In the genomic region with DNA sequence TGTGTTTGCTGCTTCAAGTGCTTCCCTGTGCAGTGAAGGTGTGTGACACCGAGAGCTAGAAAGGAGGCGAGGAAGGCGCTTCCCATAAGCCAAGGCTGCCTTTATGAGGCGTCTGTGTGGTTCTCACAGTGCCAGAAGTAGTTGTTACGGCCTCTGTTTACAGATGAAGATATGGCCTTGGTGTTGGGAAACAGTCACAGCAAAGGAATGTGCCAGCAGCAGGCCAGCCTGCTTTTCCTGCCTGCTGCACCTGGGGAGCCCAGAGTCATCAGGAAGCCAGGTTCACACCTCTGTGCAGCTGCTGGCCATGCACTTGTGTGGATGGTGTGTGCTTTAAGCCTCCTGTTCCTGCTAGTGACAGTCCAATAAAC, we compare ENCODE assay signal across 10 mouse cellular contexts. TPM values are rescaled to one million over a fixed set of nuclear protein-coding genes. Genes with fewer than 3 reads are reported as not detected.
DNase-seq lines count a peak whose midpoint lies in the region; ATAC-seq lines count a peak whose summit lies in the region.
"Had no signal": no experiment of that assay in that cellular context is flagged by ENCODE, and none has a peak within 500 bp of the region (broad histone marks: within the 10 kb centered on the region; RNA-seq: fewer than 3 reads in every experiment).

No protein-coding gene starts in this region.

- ATAC-seq in heart, embryonic 13.5 days (ENCODE audit: extremely low read depth, insufficient number of reproducible peaks, low FRiP score, low TSS enrichment) = 0 out of 2 replicates have a peak, but pooled peaks have one; percentile 21
- ATAC-seq in embryonic facial prominence, embryonic 13.5 days (ENCODE audit: insufficient number of reproducible peaks, insufficient read depth, low FRiP score, low TSS enrichment, low read depth) = no peak
- ATAC-seq in midbrain, embryonic 16.5 days = no peak

- peak overlapping the region; percentile 83 for H3K27ac ChIP-seq in heart, embryonic 13.5 days (replicated peaks)
- H3K27ac ChIP-seq in embryonic facial prominence, embryonic 13.5 days = peak overlapping the region; percentile 19
- no peak overlapping the region for H3K27ac ChIP-seq in midbrain, embryonic 16.5 days (ENCODE audit: low read length)

- peak overlapping the region; percentile 30 for H3K4me2 ChIP-seq in heart, embryonic 13.5 days
- H3K4me2 ChIP-seq in embryonic facial prominence, embryonic 13.5 days = no peak overlapping the region
- H3K4me2 ChIP-seq in midbrain, embryonic 16.5 days (ENCODE audit: low read length) = no peak overlapping the region

- H3K27me3 ChIP-seq in heart, embryonic 13.5 days (replicated peaks) = no peaks in the 10 kb centered on the region
- H3K27me3 ChIP-seq in embryonic facial prominence, embryonic 13.5 days = 0 out of 2 replicates have a peak, but pooled peaks cover 4% of the 10 kb centered on the region
- no peaks in the 10 kb centered on the region for H3K27me3 ChIP-seq in midbrain, embryonic 16.5 days (ENCODE audit: control insufficient read depth, insufficient read depth, low read depth, low read length)

- H3K36me3 ChIP-seq in heart, embryonic 13.5 days = no peaks in the 10 kb centered on the region
- H3K36me3 ChIP-seq in embryonic facial prominence, embryonic 13.5 days = no peaks in the 10 kb centered on the region
- no peaks in the 10 kb centered on the region for H3K36me3 ChIP-seq in midbrain, embryonic 16.5 days (ENCODE audit: control insufficient read depth, insufficient read depth, low read length)

- H3K9me3 ChIP-seq in heart, embryonic 13.5 days = no peaks in the 10 kb centered on the region
- no peaks in the 10 kb centered on the region for H3K9me3 ChIP-seq in embryonic facial prominence, embryonic 13.5 days
- no peaks in the 10 kb centered on the region for H3K9me3 ChIP-seq in midbrain, embryonic 16.5 days (replicated peaks; ENCODE audit: control insufficient read depth, low read length, poor library complexity, severe bottlenecking)

- 16% methylated on average over 5 of the region's 5 CpGs for WGBS in heart, embryonic 13.5 days
- WGBS in embryonic facial prominence, embryonic 13.5 days = 44% methylated on average over 5 of the region's 5 CpGs
- 58% methylated on average over 5 of the region's 5 CpGs for WGBS in midbrain, embryonic 16.5 days

- intact Hi-C loops in left cerebral cortex, postnatal 14 days (cut with DNase I) = no loop called here

- H3K4me1 ChIP-seq in heart, embryonic 13.5 days = peaks cover 67% of the 10 kb centered on the region
- peaks cover 16% of the 10 kb centered on the region for H3K4me1 ChIP-seq in embryonic facial prominence, embryonic 13.5 days
- peaks cover 20% of the 10 kb centered on the region for H3K4me1 ChIP-seq in midbrain, embryonic 16.5 days (ENCODE audit: control insufficient read depth, insufficient read depth, low read length)

- H3K9ac ChIP-seq in heart, embryonic 13.5 days = peak overlapping the region; percentile 60
- H3K9ac ChIP-seq in embryonic facial prominence, embryonic 13.5 days = peak overlapping the region; percentile 32; the same call in 1 of the 2 replicates
- H3K9ac ChIP-seq in midbrain, embryonic 16.5 days (ENCODE audit: low read depth, low read length) = peak overlapping the region; percentile 28; the same call in 1 of the 2 replicates

- DNase-seq in heart, postnatal 4 days = no peak
- peak; percentile 36 to 64 for DNase-seq in kidney, postnatal 4 days
- DNase-seq in left cerebral cortex, adult 9 months (ENCODE audit: low spot score in 2 of 2) = no peak
- DNase-seq in B cell, adult 2 months = no peak
- no peak for DNase-seq in left cerebral cortex, postnatal 14 days (ENCODE audit: low spot score in 2 of 2)

- no peak overlapping the region for H3K4me3 ChIP-seq in heart, embryonic 13.5 days
- H3K4me3 ChIP-seq in embryonic facial prominence, embryonic 13.5 days = no peak overlapping the region
- H3K4me3 ChIP-seq in midbrain, embryonic 16.5 days (ENCODE audit: low read depth, low read length) = no peak overlapping the region

RNA-seq across cellular contexts. Expression of gene Afdn, which starts 16.6 kb away (rescaled TPM):
- 54.6 and 59.0 TPM in 2 replicates for polyA plus RNA-seq in heart, embryonic 13.5 days (2015; fragmentation: Nextera tagmentation; extraction: Ambion mirVana)
- 100 to 1,000 TPM in 1 of 2 experiments, 10 to 100 TPM in 1; 90.0 to 105 TPM for total RNA-seq in heart, postnatal 4 days (2021)
- 57.8 and 68.7 TPM in 2 replicates for polyA plus RNA-seq in embryonic facial prominence, embryonic 13.5 days (2015; fragmentation: Nextera tagmentation; extraction: Ambion mirVana)
- polyA plus RNA-seq in midbrain, embryonic 16.5 days (2015; fragmentation: Nextera tagmentation; extraction: Ambion mirVana) = 118 and 145 TPM in 2 replicates
- 100 to 1,000 TPM; 120 to 122 TPM for total RNA-seq in left cerebral cortex, postnatal 14 days (2021)

RNA-seq across cellular contexts. Expression of gene Tcte2, which starts 17.9 kb away (rescaled TPM):
- 4.4 and 4.7 TPM in 2 replicates for polyA plus RNA-seq in heart, embryonic 13.5 days (2015; fragmentation: Nextera tagmentation; extraction: Ambion mirVana)
- 1 to 10 TPM; 4.7 to 5.2 TPM for total RNA-seq in heart, postnatal 4 days (2021)
- 6.0 TPM in 2 replicates for polyA plus RNA-seq in embryonic facial prominence, embryonic 13.5 days (2015; fragmentation: Nextera tagmentation; extraction: Ambion mirVana)
- polyA plus RNA-seq in midbrain, embryonic 16.5 days (2015; fragmentation: Nextera tagmentation; extraction: Ambion mirVana) = 15.5 and 16.7 TPM in 2 replicates
- total RNA-seq in left cerebral cortex, postnatal 14 days (2021) = 10 to 100 TPM; 12.9 to 15.9 TPM
- total RNA-seq: hematopoietic stem cell, adult 5-6 weeks; neutrophil, adult 5-6 weeks had no signal

Comparison
In these comparisons a context has a peak if more than half of its experiments do, and no peak if none do; other contexts are left out.
1. DNase-seq: peak in kidney, postnatal 4 days (2 of 2); none in heart, postnatal 4 days (single experiment), left cerebral cortex, adult 9 months (0 of 2), B cell, adult 2 months (0 of 2) and left cerebral cortex, postnatal 14 days (0 of 2).
2. Peak in every context shown above with its lines, with median percentiles within 50 percentile points of each other: H3K9ac ChIP-seq.